Mouse (Mus musculus) cerebellum, adult 11-12 months (tissue): ENCODE measurements around the gene Gm17622.

ENCODE experiments used
- DNase-seq: peaks from one replicate; pipeline ENCODE4 v3.0.0; 2022

Gm17622 gene

GRCm38 (mm10) chr13:96490433-96490832 lies at the start of gene Gm17622:
TSS of gene Gm17622 (plus strand) at chr13:96490733.
- no peak for DNase-seq

- no peak for DNase-seq
These were observed 40.2 kb upstream of the Gm17622 start for GRCm38 (mm10) chr13:96450205-96450856.

GRCm38 (mm10) chr13:96450869-96451268 lies 39.7 kb upstream of the Gm17622 start:
- no peak for DNase-seq

GRCm38 (mm10) chr13:96451386-96452140 lies 39.0 kb upstream of the Gm17622 start:
- DNase-seq: no peak

GRCm38 (mm10) chr13:96452621-96453020 lies 37.9 kb upstream of the Gm17622 start:
- no peak for DNase-seq

- DNase-seq: no peak
These were observed 36.2 kb upstream of the Gm17622 start for GRCm38 (mm10) chr13:96454288-96454687.

GRCm38 (mm10) chr13:96457566-96457965 lies 33.0 kb upstream of the Gm17622 start:
- DNase-seq: no peak

GRCm38 (mm10) chr13:96458018-96458417 lies 32.5 kb upstream of the Gm17622 start:
- DNase-seq: no peak

- DNase-seq: no peak
These were observed 31.9 kb upstream of the Gm17622 start for GRCm38 (mm10) chr13:96458606-96459005.

- DNase-seq: no peak
These were observed 27.9 kb upstream of the Gm17622 start for GRCm38 (mm10) chr13:96462644-96463043.

GRCm38 (mm10) chr13:96465315-96465714 lies 25.2 kb upstream of the Gm17622 start:
- no peak for DNase-seq

- DNase-seq: no peak
These were observed 21.9 kb upstream of the Gm17622 start for GRCm38 (mm10) chr13:96468678-96469077.

GRCm38 (mm10) chr13:96470556-96470955 lies 20.0 kb upstream of the Gm17622 start:
- DNase-seq: no peak

- no peak for DNase-seq
These were observed 19.6 kb upstream of the Gm17622 start, which contains the start of gene Ankdd1b for GRCm38 (mm10) chr13:96470957-96471356. TSS of gene Ankdd1b (minus strand) at chr13:96471198.

GRCm38 (mm10) chr13:96477226-96477625 lies 13.3 kb upstream of the Gm17622 start:
- no peak for DNase-seq

- no peak for DNase-seq
These were observed 11.5 kb upstream of the Gm17622 start for GRCm38 (mm10) chr13:96478991-96479390.

GRCm38 (mm10) chr13:96487230-96487629 lies 3.3 kb upstream of the Gm17622 start:
- no peak for DNase-seq

GRCm38 (mm10) chr13:96487968-96488367 lies 2.6 kb upstream of the Gm17622 start:
- DNase-seq: no peak

GRCm38 (mm10) chr13:96496630-96497029 lies 6.1 kb downstream of the Gm17622 start:
- DNase-seq: no peak

- DNase-seq: no peak
These were observed 9.4 kb downstream of the Gm17622 start for GRCm38 (mm10) chr13:96499891-96500290.

- no peak for DNase-seq
These were observed 15.1 kb downstream of the Gm17622 start for GRCm38 (mm10) chr13:96505661-96506060.

GRCm38 (mm10) chr13:96506313-96506712 lies 15.8 kb downstream of the Gm17622 start:
- no peak for DNase-seq

- DNase-seq: no peak
These were observed 17.0 kb downstream of the Gm17622 start for GRCm38 (mm10) chr13:96507541-96507940.

- DNase-seq: no peak
These were observed 20.1 kb downstream of the Gm17622 start for GRCm38 (mm10) chr13:96510635-96511034.
